Mouse (Mus musculus): Measurements from ENCODE around the gene Rplp2. TPM values are rescaled to one million over a fixed set of nuclear protein-coding genes. Genes with fewer than 3 reads are reported as not detected.

Gene Rplp2
- polyA plus RNA-seq, 1 experiment from 2014 or later = 898 TPM

DNA sequence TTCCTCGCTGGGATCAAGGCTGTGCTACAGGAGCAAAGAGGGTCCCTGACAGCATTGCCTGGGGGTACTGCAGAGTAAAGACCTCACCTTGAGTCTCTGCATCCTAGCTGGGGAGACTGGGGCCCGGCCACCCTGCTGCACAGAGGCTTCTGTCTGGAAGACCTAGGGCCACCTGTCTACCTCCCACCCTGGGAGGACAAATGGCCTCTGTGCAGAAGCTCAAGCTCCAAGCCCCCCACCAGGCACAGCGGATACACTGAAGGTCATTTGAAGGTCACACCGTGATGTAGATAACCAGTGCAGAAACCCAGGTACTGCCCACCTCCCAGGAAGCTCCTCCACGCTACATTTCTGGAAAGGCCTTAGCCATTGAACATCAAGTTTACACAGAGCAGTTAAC, 18.5 kb upstream of the Rplp2 start:
- Histone ChIP-seq H3K27ac (ENCODE audit: low read depth, low read length) (no peak overlapping the region), H3K27me3 (ENCODE audit: control insufficient read depth, insufficient read depth, low read length) (no peaks in the 10 kb centered on the region), H3K36me3 (ENCODE audit: control insufficient read depth, insufficient read depth, low read length) (peaks cover 9% of the 10 kb centered on the region), H3K4me2 (ENCODE audit: low read depth) (peak overlapping the region; percentile 57), H3K4me3 (ENCODE audit: low read depth, low read length) (peak overlapping the region; percentile 38), H3K9ac (ENCODE audit: low read length) (peak overlapping the region; percentile 59), H3K9me3 (ENCODE audit: control insufficient read depth, low read length) (no peaks in the 10 kb centered on the region), H3K4me1 (ENCODE audit: control insufficient read depth, insufficient read depth, low read length) (peaks cover 13% of the 10 kb centered on the region)
- WGBS = 60% methylated on average over 5 of the region's 5 CpGs
- no peak for ATAC-seq (ENCODE audit: insufficient read depth, low FRiP score, low TSS enrichment)
- no peak for DNase-seq (ENCODE audit: low spot score)

DNA sequence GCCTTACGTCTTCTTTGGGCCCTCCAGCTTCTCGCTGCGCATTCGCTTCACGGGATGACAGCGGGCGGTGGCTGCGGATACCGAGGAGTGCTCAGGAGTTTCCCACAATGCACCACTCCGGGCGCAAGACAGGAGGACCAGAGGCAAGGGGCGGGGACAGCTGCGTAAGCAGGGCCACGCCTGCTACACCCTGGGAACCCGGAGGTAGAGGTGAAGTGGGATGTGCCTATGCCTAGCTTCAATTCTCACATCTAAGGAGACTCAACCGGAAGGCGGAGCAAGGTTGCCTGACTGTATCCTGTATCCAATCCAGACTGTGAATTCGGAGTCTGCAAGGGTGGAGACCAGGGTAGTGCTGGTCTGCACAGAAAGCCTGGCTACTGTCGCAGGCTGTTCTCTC, 17.9 kb upstream of the Rplp2 start, which contains the start of gene Cend1:
TSS of gene Cend1 (minus strand) at position 182 of the 400 bp plus-strand sequence.
- WGBS = 3% methylated on average over 19 of the region's 19 CpGs
- Histone ChIP-seq H3K27ac (ENCODE audit: low read depth, low read length) (peak within 1 kb of the TSS; percentile 50; the same call in 1 of the 2 replicates), H3K4me1 (ENCODE audit: control insufficient read depth, insufficient read depth, low read length) (peaks cover 18% of the 10 kb centered on the region), H3K4me2 (ENCODE audit: low read depth) (peak within 1 kb of the TSS; percentile 57), H3K27me3 (ENCODE audit: control insufficient read depth, insufficient read depth, low read length) (no peaks in the 10 kb centered on the region), H3K4me3 (ENCODE audit: low read depth, low read length) (peak within 1 kb of the TSS; percentile 38), H3K9me3 (ENCODE audit: control insufficient read depth, low read length) (no peaks in the 10 kb centered on the region), H3K9ac (ENCODE audit: low read length) (peak within 1 kb of the TSS; percentile 59), H3K36me3 (ENCODE audit: control insufficient read depth, insufficient read depth, low read length) (peaks cover 9% of the 10 kb centered on the region)
- ATAC-seq (ENCODE audit: insufficient read depth, low FRiP score, low TSS enrichment) (peak; percentile 72), DNase-seq (ENCODE audit: low spot score) (peak; percentile 78)

DNA sequence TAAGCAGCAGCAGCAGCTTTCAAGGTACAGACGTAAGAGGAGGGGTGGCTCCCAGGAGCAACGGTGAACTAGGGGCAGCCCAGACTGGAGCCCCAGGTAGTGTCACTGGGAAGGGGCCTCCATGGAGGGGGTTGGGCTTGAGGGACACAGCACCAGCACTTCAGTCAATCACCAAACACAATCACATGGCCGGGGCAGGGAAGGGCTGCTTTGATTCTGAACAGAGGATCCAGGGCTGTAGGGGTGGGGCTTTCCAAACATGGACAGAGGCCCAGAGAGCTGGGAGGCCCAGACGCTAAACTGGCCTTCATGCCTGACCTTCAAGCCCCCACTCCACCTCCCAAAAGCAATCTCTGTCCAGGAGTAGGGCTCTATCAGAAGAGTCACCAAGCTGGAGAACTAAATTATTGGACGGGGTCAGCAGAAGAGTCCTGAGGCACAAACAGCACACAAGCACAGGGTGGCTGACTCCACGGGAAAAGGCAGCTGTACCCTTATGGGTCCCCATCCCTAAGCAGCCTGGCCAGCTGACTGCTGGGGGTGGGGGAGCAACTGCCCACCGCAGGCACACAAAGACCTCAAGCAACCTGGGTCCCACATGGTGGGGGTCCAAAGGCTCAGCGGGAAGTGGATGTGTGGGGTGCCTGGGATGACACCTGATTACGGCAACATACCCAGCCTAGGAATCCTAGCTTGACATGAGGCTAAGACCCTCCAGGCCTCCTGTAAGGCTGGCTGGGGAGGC, 17.2 kb upstream of the Rplp2 start:
- peak; percentile 31; the same call in 1 of the 2 replicates for ATAC-seq (ENCODE audit: insufficient read depth, low FRiP score, low TSS enrichment)
- Histone ChIP-seq H3K4me3 (ENCODE audit: low read depth, low read length) (no peak overlapping the region), H3K4me1 (ENCODE audit: control insufficient read depth, insufficient read depth, low read length) (peaks cover 25% of the 10 kb centered on the region), H3K27ac (ENCODE audit: low read depth, low read length) (no peak overlapping the region), H3K4me2 (ENCODE audit: low read depth) (peak overlapping the region; percentile 57; the same call in 1 of the 2 replicates), H3K9ac (ENCODE audit: low read length) (no peak overlapping the region), H3K36me3 (ENCODE audit: control insufficient read depth, insufficient read depth, low read length) (peaks cover 9% of the 10 kb centered on the region), H3K27me3 (ENCODE audit: control insufficient read depth, insufficient read depth, low read length) (no peaks in the 10 kb centered on the region), H3K9me3 (ENCODE audit: control insufficient read depth, low read length) (no peaks in the 10 kb centered on the region)
- WGBS = 65% methylated on average over 9 of the region's 9 CpGs
- no peak for DNase-seq (ENCODE audit: low spot score)

DNA sequence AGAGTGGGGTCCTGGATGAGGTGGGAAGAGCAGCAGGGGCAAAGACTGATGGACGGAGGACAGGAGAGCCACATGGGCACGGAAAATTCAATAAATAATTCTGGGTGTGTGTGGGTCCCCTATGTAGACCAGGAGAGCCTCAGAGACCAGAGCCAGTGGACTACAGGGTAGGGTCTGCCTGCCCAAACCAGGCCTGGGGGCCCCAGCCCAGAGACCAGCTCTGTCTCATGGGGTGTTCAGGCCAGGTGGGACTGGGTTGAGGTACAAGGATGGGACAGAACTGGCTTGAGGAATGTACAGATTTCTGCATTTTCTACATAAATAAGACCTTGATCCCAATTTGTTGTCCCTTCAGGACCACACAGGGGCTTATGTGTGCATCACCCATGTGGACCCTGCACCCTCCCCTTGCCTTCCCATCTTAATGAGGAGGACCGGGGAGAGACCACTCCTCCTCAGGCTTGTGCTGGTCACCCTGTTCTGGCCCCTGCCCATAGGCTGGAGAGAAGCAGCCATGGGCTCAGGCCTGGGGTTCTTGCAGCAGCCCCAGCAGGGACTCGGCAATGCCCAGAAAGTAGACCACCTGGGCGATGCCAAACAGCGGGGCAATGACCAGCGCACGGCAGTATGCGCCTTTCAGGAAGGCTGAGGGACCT, 16.5 kb upstream of the Rplp2 start:
- peaks cover 29% of the 10 kb centered on the region for H3K4me1 ChIP-seq (ENCODE audit: control insufficient read depth, insufficient read depth, low read length)
- no peak overlapping the region for H3K9ac ChIP-seq (ENCODE audit: low read length)
- H3K27me3 ChIP-seq (ENCODE audit: control insufficient read depth, insufficient read depth, low read length) = no peaks in the 10 kb centered on the region
- H3K36me3 ChIP-seq (ENCODE audit: control insufficient read depth, insufficient read depth, low read length) = peaks cover 9% of the 10 kb centered on the region
- no peak overlapping the region for H3K4me2 ChIP-seq (ENCODE audit: low read depth)
- H3K9me3 ChIP-seq (ENCODE audit: control insufficient read depth, low read length) = no peaks in the 10 kb centered on the region
- DNase-seq (ENCODE audit: low spot score) (no peak), ATAC-seq (ENCODE audit: insufficient read depth, low FRiP score, low TSS enrichment) (no peak)
- H3K27ac ChIP-seq (ENCODE audit: low read depth, low read length) = no peak overlapping the region
- no peak overlapping the region for H3K4me3 ChIP-seq (ENCODE audit: low read depth, low read length)
- 95% methylated on average over 9 of the region's 9 CpGs for WGBS

DNA sequence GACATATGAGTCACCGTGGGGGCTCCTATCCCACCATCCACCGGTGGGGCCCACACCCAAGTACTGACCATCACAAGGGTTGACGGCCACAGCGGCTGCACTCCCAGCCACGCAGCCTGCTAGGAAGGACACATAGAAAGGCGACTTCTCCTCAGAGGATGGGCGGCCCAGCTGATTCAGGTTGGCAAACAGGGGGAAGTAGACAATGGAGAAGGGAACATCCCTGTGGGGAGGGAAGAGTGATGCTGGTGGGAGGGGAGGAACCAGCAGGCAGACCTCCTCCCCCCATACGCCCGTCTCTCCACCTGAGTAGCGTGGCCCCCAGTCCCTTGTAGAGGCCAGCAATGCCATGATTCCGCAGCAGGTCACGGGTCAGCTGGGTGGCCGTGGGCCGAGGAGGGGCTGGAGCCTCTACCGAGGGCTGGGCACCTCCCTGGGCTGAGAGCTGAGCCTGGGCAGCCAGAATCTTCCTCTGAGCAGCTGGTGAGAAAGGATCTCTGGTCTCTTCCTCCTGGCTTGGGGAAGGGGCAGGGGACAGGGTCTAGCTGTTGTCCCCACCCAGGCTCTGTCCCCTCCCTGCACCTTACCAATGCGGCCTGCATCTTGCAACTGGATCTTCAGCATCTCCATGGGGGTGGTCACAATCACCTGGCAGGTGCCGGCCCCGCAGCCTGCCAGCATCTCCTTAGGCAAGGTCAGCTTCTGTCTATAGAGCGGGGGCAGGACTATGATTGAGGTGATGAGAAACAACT, 15.6 kb upstream of the Rplp2 start:
- H3K36me3 ChIP-seq (ENCODE audit: control insufficient read depth, insufficient read depth, low read length) = peaks cover 9% of the 10 kb centered on the region
- H3K27ac ChIP-seq (ENCODE audit: low read depth, low read length) = no peak overlapping the region
- H3K27me3 ChIP-seq (ENCODE audit: control insufficient read depth, insufficient read depth, low read length) = no peaks in the 10 kb centered on the region
- no peak for DNase-seq (ENCODE audit: low spot score)
- no peaks in the 10 kb centered on the region for H3K9me3 ChIP-seq (ENCODE audit: control insufficient read depth, low read length)
- no peak overlapping the region for H3K4me3 ChIP-seq (ENCODE audit: low read depth, low read length)
- H3K4me1 ChIP-seq (ENCODE audit: control insufficient read depth, insufficient read depth, low read length) = peaks cover 36% of the 10 kb centered on the region
- H3K4me2 ChIP-seq (ENCODE audit: low read depth) = no peak overlapping the region
- H3K9ac ChIP-seq (ENCODE audit: low read length) = no peak overlapping the region
- ATAC-seq (ENCODE audit: insufficient read depth, low FRiP score, low TSS enrichment) = no peak
- 93% methylated on average over 19 of the region's 19 CpGs for whole genome bisulfite sequencing

DNA sequence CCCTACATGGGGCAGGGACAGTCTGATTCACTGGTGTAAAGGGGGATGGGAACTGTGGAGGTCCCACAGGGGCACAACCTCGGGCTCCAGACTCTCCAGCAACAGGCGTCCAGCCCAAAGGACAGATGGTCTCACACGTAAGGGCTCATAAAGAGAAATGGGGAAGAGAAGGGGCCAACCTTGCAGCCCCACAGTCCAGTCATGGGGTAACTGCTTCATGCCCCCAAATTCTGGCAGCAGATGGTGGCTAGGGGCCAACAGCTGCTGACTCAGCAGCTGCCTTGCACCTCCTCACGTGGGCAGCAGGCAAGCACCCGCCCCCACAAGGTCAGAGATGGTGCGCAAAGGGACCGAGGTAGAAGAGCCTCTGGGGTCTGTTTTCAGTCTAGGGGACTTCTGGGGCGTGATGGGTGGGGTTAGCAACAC, 15.0 kb upstream of the Rplp2 start:
- H3K27ac ChIP-seq (ENCODE audit: low read depth, low read length) = no peak overlapping the region
- DNase-seq (ENCODE audit: low spot score) (no peak), ATAC-seq (ENCODE audit: insufficient read depth, low FRiP score, low TSS enrichment) (no peak)
- H3K9me3 ChIP-seq (ENCODE audit: control insufficient read depth, low read length) = no peaks in the 10 kb centered on the region
- H3K9ac ChIP-seq (ENCODE audit: low read length) = no peak overlapping the region
- H3K27me3 ChIP-seq (ENCODE audit: control insufficient read depth, insufficient read depth, low read length) = no peaks in the 10 kb centered on the region
- H3K4me2 ChIP-seq (ENCODE audit: low read depth) = no peak overlapping the region
- no peak overlapping the region for H3K4me3 ChIP-seq (ENCODE audit: low read depth, low read length)
- H3K36me3 ChIP-seq (ENCODE audit: control insufficient read depth, insufficient read depth, low read length) = peaks cover 9% of the 10 kb centered on the region
- peaks cover 37% of the 10 kb centered on the region for H3K4me1 ChIP-seq (ENCODE audit: control insufficient read depth, insufficient read depth, low read length)
- 75% methylated on average over 8 of the region's 8 CpGs for WGBS

DNA sequence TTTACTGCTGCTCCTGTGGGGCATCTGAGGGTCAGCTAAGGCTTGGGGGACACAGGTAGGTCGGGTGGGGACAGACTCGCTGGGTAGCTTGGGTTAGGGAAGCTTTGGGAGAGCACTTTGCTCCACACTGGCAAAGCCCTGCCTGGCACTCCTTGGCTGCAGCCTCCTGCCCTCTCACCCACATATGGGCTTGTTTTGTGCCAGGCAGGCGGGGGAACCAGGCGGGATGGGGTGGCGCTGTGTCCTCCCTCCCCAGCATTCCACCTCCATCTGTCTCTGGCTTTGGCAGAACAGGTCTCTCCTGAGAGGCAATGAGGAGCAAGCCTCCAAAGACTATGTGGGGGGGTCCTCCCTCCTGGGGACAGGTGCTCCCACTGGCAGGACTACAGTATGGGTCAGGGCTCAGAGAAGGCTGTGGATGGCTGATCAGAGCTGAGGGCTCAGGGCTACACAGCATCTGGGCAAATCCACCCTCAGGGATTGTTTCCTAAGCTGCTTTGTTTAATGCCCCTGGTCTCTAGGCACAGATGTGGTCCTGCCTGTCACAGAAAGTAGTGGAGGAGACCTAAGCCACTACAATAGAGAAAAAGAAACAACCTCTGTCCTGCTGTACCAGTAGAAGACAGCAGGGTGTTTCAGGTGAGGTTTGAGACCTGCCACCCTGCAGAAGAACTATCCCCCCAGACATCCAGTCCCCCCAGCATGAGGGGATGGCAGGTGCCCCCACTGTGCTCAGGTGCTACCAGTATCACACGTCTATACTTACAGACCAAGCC, 14.2 kb upstream of the Rplp2 start:
- H3K4me2 ChIP-seq (ENCODE audit: low read depth) = no peak overlapping the region
- H3K4me3 ChIP-seq (ENCODE audit: low read depth, low read length) = no peak overlapping the region
- 87% methylated on average over 6 of the region's 6 CpGs for WGBS
- no peak overlapping the region; the same call in 1 of the 2 replicates for H3K9ac ChIP-seq (ENCODE audit: low read length)
- no peak overlapping the region for H3K27ac ChIP-seq (ENCODE audit: low read depth, low read length)
- no peak for DNase-seq (ENCODE audit: low spot score)
- peaks cover 37% of the 10 kb centered on the region for H3K4me1 ChIP-seq (ENCODE audit: control insufficient read depth, insufficient read depth, low read length)
- H3K27me3 ChIP-seq (ENCODE audit: control insufficient read depth, insufficient read depth, low read length) = no peaks in the 10 kb centered on the region
- no peaks in the 10 kb centered on the region for H3K9me3 ChIP-seq (ENCODE audit: control insufficient read depth, low read length)
- H3K36me3 ChIP-seq (ENCODE audit: control insufficient read depth, insufficient read depth, low read length) = peaks cover 9% of the 10 kb centered on the region
- ATAC-seq (ENCODE audit: insufficient read depth, low FRiP score, low TSS enrichment) = no peak

Measured in neural tube, embryonic 11.5 days (tissue).